15 mouse cellular contexts compared by ENCODE assay signal in the genomic region with DNA sequence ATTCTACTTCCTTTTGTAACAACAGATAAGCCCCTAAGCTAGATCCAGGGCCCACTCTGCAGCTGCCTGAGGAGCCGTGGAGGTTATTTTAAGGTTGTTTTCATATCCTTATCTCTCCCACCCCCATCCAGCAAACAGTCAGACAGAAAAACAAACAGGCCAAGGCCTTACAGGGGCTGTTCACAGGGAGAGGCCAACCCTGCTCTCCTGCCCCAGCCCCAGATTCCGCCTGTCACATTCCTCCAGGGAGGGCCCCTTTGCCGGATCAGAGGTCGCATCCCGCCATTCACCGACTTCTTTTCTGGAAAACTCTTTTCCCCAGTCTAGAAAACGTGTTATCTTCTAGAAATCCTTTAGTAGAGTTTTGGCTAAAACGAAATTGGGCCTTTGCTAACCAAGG. TPM values are rescaled to one million over a fixed set of nuclear protein-coding genes. Genes with fewer than 3 reads are reported as not detected.
A peak's percentile ranks its signal among the peaks of the same experiment; 100 is the strongest.
DNase-seq lines count a peak whose midpoint lies in the region; ATAC-seq and TF ChIP-seq lines count a peak whose summit lies in the region.
"Had no signal": no experiment of that assay in that cellular context is flagged by ENCODE, and none has a peak within 500 bp of the region (broad histone marks: within the 10 kb centered on the region; RNA-seq: fewer than 3 reads in every experiment).

No protein-coding gene starts in this region.

- H3K4me2 ChIP-seq in lung, embryonic 14.5 days: no peak overlapping the region
- no peak overlapping the region for H3K4me2 ChIP-seq in embryonic facial prominence, embryonic 12.5 days (replicated peaks)
- H3K4me2 ChIP-seq in liver, postnatal 0 days (ENCODE audit: low read depth, low read length): no peak overlapping the region

- H3K9ac ChIP-seq in lung, embryonic 14.5 days: no peak overlapping the region
- no peak overlapping the region for H3K9ac ChIP-seq in embryonic facial prominence, embryonic 12.5 days
- no peak overlapping the region for H3K9ac ChIP-seq in liver, postnatal 0 days (replicated peaks)

- no peak for TF ChIP-seq EP300 in liver, postnatal 0 days (IDR thresholded peaks at IDR 0.05; ENCODE audit: low read depth)

- ATAC-seq in lung, embryonic 14.5 days (ENCODE audit: insufficient read depth): no peak
- ATAC-seq in embryonic facial prominence, embryonic 12.5 days (ENCODE audit: insufficient number of reproducible peaks, insufficient read depth, low FRiP score, low TSS enrichment): no peak
- peak; percentile 17; the same call in 1 of the 2 replicates for ATAC-seq in liver, postnatal 0 days

- no peak overlapping the region for H3K4me3 ChIP-seq in lung, embryonic 14.5 days (ENCODE audit: low read depth, low read length)
- H3K4me3 ChIP-seq in embryonic facial prominence, embryonic 12.5 days: no peak overlapping the region
- H3K4me3 ChIP-seq in liver, postnatal 0 days (ENCODE audit: low read depth, low read length): no peak overlapping the region

- H3K27ac ChIP-seq in lung, embryonic 14.5 days (ENCODE audit: low read depth): peak overlapping the region; percentile 85
- peak overlapping the region; percentile 71 for H3K27ac ChIP-seq in embryonic facial prominence, embryonic 12.5 days
- peak overlapping the region; percentile 66 for H3K27ac ChIP-seq in liver, postnatal 0 days (ENCODE audit: low read depth)

- TF ChIP-seq CTCF in lung, embryonic 14.5 days (IDR thresholded peaks at IDR 0.05; ENCODE audit: low read depth): no peak
- no peak for TF ChIP-seq CTCF in liver, postnatal 0 days (IDR thresholded peaks at IDR 0.05; ENCODE audit: low read depth)

- H3K4me1 ChIP-seq in lung, embryonic 14.5 days (ENCODE audit: insufficient read depth): peaks cover 20% of the 10 kb centered on the region
- peaks cover 46% of the 10 kb centered on the region for H3K4me1 ChIP-seq in embryonic facial prominence, embryonic 12.5 days
- H3K4me1 ChIP-seq in liver, postnatal 0 days (ENCODE audit: insufficient read depth): peaks cover 17% of the 10 kb centered on the region

- H3K27me3 ChIP-seq in lung, embryonic 14.5 days (ENCODE audit: insufficient read depth, low read length): no peaks in the 10 kb centered on the region
- H3K27me3 ChIP-seq in embryonic facial prominence, embryonic 12.5 days: no peaks in the 10 kb centered on the region
- no peaks in the 10 kb centered on the region for H3K27me3 ChIP-seq in liver, postnatal 0 days (ENCODE audit: insufficient read depth, low read length)

- WGBS in lung, embryonic 14.5 days: 15% methylated on average over 8 of the region's 8 CpGs
- 18% methylated on average over 8 of the region's 8 CpGs for WGBS in embryonic facial prominence, embryonic 12.5 days
- WGBS in liver, postnatal 0 days (ENCODE audit: insufficient replicate concordance): 27% methylated on average over 8 of the region's 8 CpGs

- no peaks in the 10 kb centered on the region for H3K36me3 ChIP-seq in lung, embryonic 14.5 days (ENCODE audit: insufficient read depth)
- H3K36me3 ChIP-seq in embryonic facial prominence, embryonic 12.5 days: no peaks in the 10 kb centered on the region
- no peaks in the 10 kb centered on the region for H3K36me3 ChIP-seq in liver, postnatal 0 days (replicated peaks; ENCODE audit: insufficient read depth, low read length)

- no peaks in the 10 kb centered on the region for H3K9me3 ChIP-seq in lung, embryonic 14.5 days (ENCODE audit: low read depth, low read length)
- no peaks in the 10 kb centered on the region for H3K9me3 ChIP-seq in embryonic facial prominence, embryonic 12.5 days
- H3K9me3 ChIP-seq in liver, postnatal 0 days (ENCODE audit: low read length): no peaks in the 10 kb centered on the region

- peak; percentile 60 for DNase-seq in lung, embryonic 14.5 days
- DNase-seq in lung, postnatal 10 days: no peak
- DNase-seq in heart, postnatal 4 days: peak; percentile 35
- peak; percentile 35 for DNase-seq in liver, postnatal 0 days
- no peak for DNase-seq in layer of hippocampus, adult 18-20 months (ENCODE audit: low spot score in 2 of 2)
- DNase-seq in spleen, adult 12 weeks (ENCODE audit: low spot score): no peak
- DNase-seq in gastrocnemius, postnatal 25 days: no peak
- DNase-seq: adrenal gland, adult 8-10 months; cerebellum, postnatal 36 days; layer of hippocampus, adult 9-11 months had no signal

RNA-seq across cellular contexts. Expression of a gene that starts 33.0 kb away (rescaled TPM):
- not detected in 2 replicates for polyA plus RNA-seq in lung, embryonic 14.5 days (2014; fragmentation: Nextera tagmentation; extraction: Ambion mirVana)
- polyA plus RNA-seq in embryonic facial prominence, embryonic 12.5 days (2016; fragmentation: Nextera tagmentation; extraction: Ambion mirVana): not detected in 2 replicates
- not detected for total RNA-seq in heart, postnatal 4 days (2021)
- polyA plus RNA-seq in liver, postnatal 0 days (2015; fragmentation: Nextera tagmentation; extraction: Ambion mirVana): not detected in 2 replicates
- not detected for total RNA-seq in layer of hippocampus, adult 18-20 months (2021)
- total RNA-seq in gastrocnemius, postnatal 25 days (2021): not detected
- total RNA-seq: ES-E14; gastrocnemius, adult 8-10 months; megakaryocyte, adult 5-6 weeks had no signal
- polyA plus RNA-seq: neural tube, embryonic 14.5 days had no signal

Comparison
In these comparisons a context has a peak if more than half of its experiments do, and no peak if none do; other contexts are left out.
1. DNase-seq: peak in lung, embryonic 14.5 days (single experiment), heart, postnatal 4 days (single experiment) and liver, postnatal 0 days (single experiment); none in lung, postnatal 10 days (single experiment), layer of hippocampus, adult 18-20 months (0 of 2), spleen, adult 12 weeks (single experiment) and gastrocnemius, postnatal 25 days (single experiment).
2. Peak in every context shown above with its lines, with median percentiles within 50 percentile points of each other: H3K27ac ChIP-seq.